Mouse (Mus musculus) lung, postnatal 14 days (tissue): Measurements from ENCODE around the gene Asprv1.

Source experiments
- DNase-seq: peaks from one replicate; pipeline ENCODE4 v3.0.0; 2021

Asprv1 gene

GRCm38 (mm10) chr6:86668580-86669239 is 40.7 kb downstream of the Asprv1 start, which contains the start of gene Mxd1:
Gene Mxd1 (minus strand): TSS chr6:86669161.
- DNase-seq = no peak

- peak; percentile 100 for DNase-seq
Observed at GRCm38 (mm10) chr6:86669240-86669727, 41.3 kb downstream of the Asprv1 start.

DNA sequence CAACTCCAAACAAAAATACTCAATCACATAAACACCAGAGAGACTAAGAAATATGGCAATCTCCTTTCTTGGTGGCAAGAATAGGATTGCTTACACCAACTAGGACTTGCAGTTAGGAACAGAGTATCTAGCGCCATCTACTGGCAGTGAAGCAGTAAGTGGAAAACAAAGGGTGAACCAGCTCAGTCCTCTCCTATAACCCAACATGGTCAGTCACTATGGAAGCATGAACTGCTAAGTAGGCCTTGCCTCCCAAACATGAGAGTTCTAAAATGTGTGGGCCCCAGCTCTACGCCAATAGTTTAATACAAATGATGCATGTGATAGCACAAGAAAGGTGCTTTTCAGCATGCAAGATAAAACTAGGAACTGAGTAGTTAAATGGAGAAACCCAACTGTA is 42.9 kb downstream of the Asprv1 start:
- peak; percentile 68 for DNase-seq

GRCm38 (mm10) chr6:86678341-86678740 is 50.4 kb downstream of the Asprv1 start:
- no peak for DNase-seq
